Mouse (Mus musculus) embryonic stem cell, embryonic (primary cell): Measurements from ENCODE around the gene Prdm2.

Experiments
- CTCF ChIA-PET, 4 experiments: fragments of 300-600 bp in 2 of 4; fragments of 350-600 bp in 2 of 4; sonication (Branson Sonifier 250); formaldehyde crosslinking; loops; one replicate each; lab custom pipeline; 2022; ENCODE audit warnings: inconsistent platforms in 2 of 4; lab: Charles Lee
- POLR2A ChIA-PET, 4 experiments: fragments of 300-600 bp in 2 of 4; fragments of 350-600 bp in 2 of 4; sonication (Branson Sonifier 250); formaldehyde crosslinking; loops; one replicate each; lab custom pipeline; 2022; ENCODE audit warnings: antibody characterized with exemption in 4 of 4, inconsistent platforms in 1 of 4; lab: Charles Lee

Prdm2 gene

GRCm38 (mm10) chr4:143212341-143213174 is at the start of gene Prdm2:
TSS of gene Prdm2 (minus strand) at chr4:143212995.
- ChIA-PET POLR2A (interaction anchor here in 3 of 4 experiments (0.6 to 3.2 kb wide), 41 partner anchors 10 to 1016 kb away, joined by 3 to 18 read pairs (median 3); no protein-coding TSS in a partner anchor), CTCF (interaction anchor here in 1 of 4 experiments (1.0 to 1.1 kb wide), 2 partner anchors 19 to 25 kb away, joined by 3 read pairs; no protein-coding TSS in a partner anchor)

- CTCF ChIA-PET = interaction anchor here (1.0 to 4.3 kb wide), 15 partner anchors 12 to 233 kb away, joined by 3 to 21 read pairs (median 6); no protein-coding TSS in a partner anchor
- POLR2A ChIA-PET = interaction anchor here in 3 of 4 experiments (0.6 to 3.1 kb wide), 15 partner anchors 8 to 466 kb away, joined by 3 to 24 read pairs (median 4); partner anchors contain the start of gene Pdpn (in 1 of the 3)
Observed at GRCm38 (mm10) chr4:143259718-143260349, 47.0 kb upstream of the Prdm2 start.

- ChIA-PET POLR2A (interaction anchor here in 3 of 4 experiments (0.6 to 3.1 kb wide), 15 partner anchors 9 to 88 kb away, joined by 3 to 24 read pairs (median 5); partner anchors contain the start of gene Pdpn (in 2 of the 3)), CTCF (interaction anchor here (0.6 to 4.3 kb wide), 18 partner anchors 22 to 231 kb away, joined by 3 to 21 read pairs (median 4); no protein-coding TSS in a partner anchor)
Observed at GRCm38 (mm10) chr4:143258517-143258916, 45.7 kb upstream of the Prdm2 start.

GRCm38 (mm10) chr4:143257971-143258370 is 45.2 kb upstream of the Prdm2 start:
- ChIA-PET CTCF (interaction anchor here in 3 of 4 experiments (0.6 to 4.3 kb wide), 10 partner anchors 22 to 231 kb away, joined by 3 to 21 read pairs (median 6); no protein-coding TSS in a partner anchor), POLR2A (interaction anchor here in 2 of 4 experiments (0.5 to 3.1 kb wide), 11 partner anchors 10 to 78 kb away, joined by 3 to 24 read pairs (median 5); partner anchors contain the start of gene Pdpn (in 2 of the 2))

- POLR2A ChIA-PET = interaction anchor here in 2 of 4 experiments (0.7 kb wide), 2 partner anchors 11 to 29 kb away, joined by 3 read pairs; no protein-coding TSS in a partner anchor
- CTCF ChIA-PET = interaction anchor here in 1 of 4 experiments (1.2 kb wide), 1 partner anchor 56 kb away, joined by 3 read pairs; no protein-coding TSS in a partner anchor
Observed at GRCm38 (mm10) chr4:143255541-143255940, 42.7 kb upstream of the Prdm2 start.

GRCm38 (mm10) chr4:143253356-143253755 is 40.6 kb upstream of the Prdm2 start:
- ChIA-PET CTCF (interaction anchor here in 2 of 4 experiments (0.7 to 1.2 kb wide), 3 partner anchors 27 to 120 kb away, joined by 3 to 7 read pairs (median 6); no protein-coding TSS in a partner anchor), POLR2A (interaction anchor here in 2 of 4 experiments (0.5 to 1.3 kb wide), 2 partner anchors 10 to 159 kb away, joined by 3 to 4 read pairs; partner anchors contain the start of gene Pramef8 (in 1 of the 2))

- CTCF ChIA-PET = interaction anchor here in 2 of 4 experiments (0.6 to 1.8 kb wide), 3 partner anchors 10 to 49 kb away, joined by 3 to 6 read pairs (median 4); no protein-coding TSS in a partner anchor
- POLR2A ChIA-PET = interaction anchor here in 1 of 4 experiments (0.6 kb wide), 1 partner anchor 132 kb away, joined by 19 read pairs; no protein-coding TSS in a partner anchor
Observed at GRCm38 (mm10) chr4:143248050-143248449, 35.3 kb upstream of the Prdm2 start.

GRCm38 (mm10) chr4:143241294-143241693 is 28.5 kb upstream of the Prdm2 start:
- ChIA-PET CTCF (interaction anchor here in 3 of 4 experiments (0.6 to 1.0 kb wide), 4 partner anchors 60 to 214 kb away, joined by 3 to 4 read pairs (median 3); no protein-coding TSS in a partner anchor), POLR2A (interaction anchor here (0.5 to 3.9 kb wide), 21 partner anchors 13 to 1908 kb away, joined by 3 to 36 read pairs (median 4); partner anchors contain the start of gene Prdm2 (in 1 of the 4))

GRCm38 (mm10) chr4:143239615-143240201 is 26.9 kb upstream of the Prdm2 start:
- CTCF ChIA-PET = interaction anchor here (0.5 to 3.4 kb wide), 13 partner anchors 11 to 533 kb away, joined by 3 to 25 read pairs (median 5); no protein-coding TSS in a partner anchor

GRCm38 (mm10) chr4:143239117-143239516 is 26.3 kb upstream of the Prdm2 start:
- ChIA-PET POLR2A (interaction anchor here in 3 of 4 experiments (0.5 to 3.9 kb wide), 38 partner anchors 11 to 1170 kb away, joined by 3 to 36 read pairs (median 4); partner anchors contain the start of genes Prdm2 (in 2 of the 3) and Lrrc38 (in 1 of the 3)), CTCF (interaction anchor here (0.5 to 3.4 kb wide), 20 partner anchors 11 to 532 kb away, joined by 3 to 25 read pairs (median 4); no protein-coding TSS in a partner anchor)

More at GRCm38 (mm10) chr4:143239615-143240201, 26.9 kb upstream of the Prdm2 start:
- POLR2A ChIA-PET = interaction anchor here in 2 of 4 experiments (0.6 to 3.9 kb wide), 30 partner anchors 10 to 1065 kb away, joined by 3 to 36 read pairs (median 4); partner anchors contain the start of genes Prdm2 (in 2 of the 2) and Pdpn (in 1 of the 2)

GRCm38 (mm10) chr4:143238241-143239031 is 25.6 kb upstream of the Prdm2 start:
- ChIA-PET POLR2A (interaction anchor here in 3 of 4 experiments (0.5 to 3.9 kb wide), 43 partner anchors 10 to 1169 kb away, joined by 3 to 36 read pairs (median 4); partner anchors contain the start of genes Prdm2 (in 2 of the 3) and Lrrc38 (in 1 of the 3)), CTCF (interaction anchor here (0.6 to 3.4 kb wide), 32 partner anchors 9 to 357 kb away, joined by 3 to 25 read pairs (median 4); partner anchors contain the start of gene Prdm2 (in 1 of the 4))

GRCm38 (mm10) chr4:143231790-143232422 is 19.1 kb upstream of the Prdm2 start:
- POLR2A ChIA-PET = interaction anchor here in 3 of 4 experiments (0.6 to 2.9 kb wide), 5 partner anchors 13 to 501 kb away, joined by 3 to 12 read pairs (median 5); no protein-coding TSS in a partner anchor
- CTCF ChIA-PET = interaction anchor here in 2 of 4 experiments (0.6 to 0.9 kb wide), 3 partner anchors 19 to 1062 kb away, joined by 3 to 6 read pairs (median 4); partner anchors contain the start of gene Prdm2 (in 1 of the 2)

- CTCF ChIA-PET = interaction anchor here in 2 of 4 experiments (0.6 to 0.7 kb wide), 2 partner anchors 18 to 1061 kb away, joined by 3 to 6 read pairs; partner anchors contain the start of gene Prdm2 (in 1 of the 2)
- POLR2A ChIA-PET = interaction anchor here (0.6 to 2.9 kb wide), 6 partner anchors 12 to 501 kb away, joined by 3 to 12 read pairs (median 4); no protein-coding TSS in a partner anchor
Observed at GRCm38 (mm10) chr4:143231110-143231509, 18.3 kb upstream of the Prdm2 start.

GRCm38 (mm10) chr4:143227976-143228375 is 15.2 kb upstream of the Prdm2 start:
- ChIA-PET CTCF (interaction anchor here in 2 of 4 experiments (1.0 to 1.6 kb wide), 5 partner anchors 8 to 201 kb away, joined by 3 to 8 read pairs (median 4); no protein-coding TSS in a partner anchor), POLR2A (interaction anchor here in 3 of 4 experiments (0.6 to 2.8 kb wide), 24 partner anchors 8 to 1160 kb away, joined by 3 to 17 read pairs (median 4); partner anchors contain the start of genes Prdm2 (in 2 of the 3) and Pdpn (in 1 of the 3))

- ChIA-PET CTCF (no interaction called here), POLR2A (interaction anchor here in 3 of 4 experiments (1.1 to 2.8 kb wide), 3 partner anchors 13 to 15 kb away, joined by 3 to 17 read pairs (median 3); partner anchors contain the start of gene Prdm2 (in 2 of the 3))
Observed at GRCm38 (mm10) chr4:143225886-143226285, 13.1 kb upstream of the Prdm2 start.
